Mouse (Mus musculus): ENCODE data around the gene Treml2.
A peak's percentile ranks its signal among the peaks of the same experiment; 100 is the strongest.

Treml2 gene

DNA sequence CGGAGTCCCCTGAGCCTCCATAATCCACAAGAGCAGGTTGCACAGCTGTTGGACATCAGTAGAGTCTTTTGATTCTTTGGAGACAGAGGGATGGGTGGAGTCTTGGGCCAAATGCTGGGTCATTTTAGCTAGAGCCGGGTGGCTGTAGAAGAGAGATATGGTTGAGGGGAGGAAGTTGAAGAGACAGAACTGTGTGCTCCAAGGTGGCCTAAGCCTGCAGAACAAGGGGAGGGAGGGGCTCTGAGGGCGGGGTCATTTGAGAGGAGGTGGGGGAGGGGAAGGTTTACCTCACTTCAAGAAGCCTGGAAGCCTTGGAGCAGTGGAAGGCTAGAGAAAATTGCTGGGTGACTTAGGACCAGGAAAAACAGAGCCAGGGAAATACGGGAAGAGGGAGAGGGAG lies at the start of gene Treml2:
Treml2 (plus strand) TSS at position 296 of the 400 bp plus-strand sequence.
- no peak for DNase-seq

DNA sequence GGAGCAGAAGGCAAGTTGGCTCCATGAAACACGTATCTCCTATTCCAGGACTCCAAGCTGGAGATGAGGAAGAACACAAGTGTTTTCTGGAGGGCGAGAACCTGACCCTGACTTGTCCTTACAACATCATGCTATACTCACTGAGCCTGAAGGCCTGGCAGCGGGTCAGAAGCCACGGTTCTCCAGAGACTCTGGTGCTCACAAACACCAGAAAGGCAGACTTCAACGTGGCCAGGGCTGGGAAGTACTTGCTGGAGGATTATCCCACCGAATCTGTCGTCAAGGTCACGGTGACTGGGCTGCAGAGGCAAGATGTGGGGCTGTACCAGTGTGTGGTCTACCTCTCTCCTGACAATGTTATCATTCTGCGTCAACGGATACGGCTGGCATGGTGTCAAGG lies 49.8 kb upstream of the Treml2 start:
- no peak for DNase-seq

GRCm38 (mm10) chr17:48250631-48251030 lies 48.7 kb upstream of the Treml2 start:
- no peak for DNase-seq

- DNase-seq = no peak
Measured at GRCm38 (mm10) chr17:48256575-48256974, 42.7 kb upstream of the Treml2 start.

- DNase-seq = no peak
Measured at GRCm38 (mm10) chr17:48261868-48262267, 37.4 kb upstream of the Treml2 start.

- DNase-seq = no peak
Measured at GRCm38 (mm10) chr17:48263741-48264362, 35.4 kb upstream of the Treml2 start, which contains the start of gene Treml4. Gene Treml4, plus strand, starts transcription at chr17:48264295.

DNA sequence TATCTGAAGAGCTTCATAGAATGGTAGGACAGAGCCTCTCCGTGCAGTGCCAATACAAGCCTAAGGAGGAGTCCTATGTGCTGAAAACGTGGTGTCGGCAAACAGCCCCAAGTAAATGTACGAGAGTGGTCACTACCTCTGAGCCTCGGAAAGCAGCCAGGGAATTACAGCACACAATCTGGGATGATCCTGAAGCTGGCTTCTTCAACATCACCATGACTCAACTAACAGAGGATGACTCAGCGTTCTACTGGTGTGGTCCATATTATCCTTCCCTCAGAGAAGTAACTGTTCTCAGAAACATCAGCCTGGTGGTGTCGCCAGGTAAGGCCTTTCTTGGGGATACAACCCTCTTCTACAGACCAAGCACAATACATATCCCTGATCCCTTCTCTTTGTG lies 34.6 kb upstream of the Treml2 start:
- no peak for DNase-seq

DNA sequence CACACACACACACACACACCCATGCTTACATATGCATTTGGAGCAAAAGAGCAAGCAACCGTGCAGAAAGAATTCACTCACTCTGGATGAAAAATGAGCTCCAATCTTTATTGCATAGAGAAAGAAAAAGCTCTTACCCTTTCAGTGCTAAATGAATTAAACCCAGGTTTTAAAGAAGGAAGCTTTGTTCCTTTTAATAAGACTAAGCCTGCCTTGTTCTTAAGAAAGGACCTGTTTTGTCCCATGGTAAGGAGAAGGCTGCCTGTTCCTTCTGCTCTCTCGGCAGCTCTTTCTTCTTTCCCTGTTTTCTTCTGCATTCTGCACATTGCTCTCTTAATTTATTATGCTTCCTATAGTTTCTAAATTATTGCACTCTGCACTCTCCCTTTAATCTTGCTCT lies 33.2 kb upstream of the Treml2 start:
- DNase-seq = no peak

DNA sequence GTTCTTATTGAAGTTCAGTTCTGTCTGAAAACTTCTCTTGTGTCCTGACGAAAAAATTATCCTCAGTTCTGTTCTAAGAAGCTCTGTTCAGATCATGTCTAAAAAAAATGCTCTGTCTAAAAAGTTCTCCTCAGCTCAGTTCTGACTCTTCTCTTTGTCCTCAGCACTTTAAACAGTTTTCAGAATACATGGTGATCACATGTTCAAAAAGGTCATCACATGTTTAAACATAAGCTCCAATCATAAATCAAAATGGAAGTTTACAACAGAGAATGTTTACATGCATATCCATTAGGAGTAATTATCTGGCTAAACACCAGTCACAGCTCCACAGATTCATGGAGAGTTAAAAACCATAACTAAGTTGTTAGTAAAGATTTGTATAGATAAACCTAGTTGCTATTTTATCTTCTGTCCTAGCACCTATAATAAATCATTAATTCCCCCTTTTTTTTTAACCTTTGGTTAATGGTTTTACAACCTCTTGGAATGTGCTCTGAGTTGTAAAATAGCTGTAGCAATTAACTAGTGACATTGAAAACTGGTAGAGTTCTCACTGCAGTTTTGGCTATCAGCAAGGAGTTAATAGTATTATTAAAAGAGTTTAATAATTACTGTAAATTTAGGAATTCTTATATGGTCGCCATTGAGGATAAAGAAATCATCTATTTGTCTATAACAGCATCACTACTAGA lies 32.5 kb upstream of the Treml2 start:
- DNase-seq = no peak

DNA sequence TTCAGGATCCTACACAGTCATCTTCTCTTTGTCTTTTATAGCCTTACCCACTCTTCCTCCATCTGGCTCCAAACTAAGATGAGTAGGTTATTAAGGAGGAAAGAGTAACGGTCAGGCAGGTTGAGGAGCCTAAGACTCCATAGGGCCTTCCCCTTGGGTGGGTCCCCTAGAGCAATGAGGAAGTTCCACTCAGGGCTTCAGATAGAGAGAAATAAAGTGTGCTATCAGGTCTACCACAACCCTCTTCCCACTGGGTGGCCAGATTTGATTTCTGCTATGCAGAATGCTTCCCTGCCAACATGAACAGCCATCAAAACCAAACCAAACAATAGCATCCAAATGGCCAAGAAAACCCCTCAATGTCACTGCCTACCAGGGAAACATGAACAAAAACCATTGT lies 31.7 kb upstream of the Treml2 start:
- DNase-seq = no peak

DNA sequence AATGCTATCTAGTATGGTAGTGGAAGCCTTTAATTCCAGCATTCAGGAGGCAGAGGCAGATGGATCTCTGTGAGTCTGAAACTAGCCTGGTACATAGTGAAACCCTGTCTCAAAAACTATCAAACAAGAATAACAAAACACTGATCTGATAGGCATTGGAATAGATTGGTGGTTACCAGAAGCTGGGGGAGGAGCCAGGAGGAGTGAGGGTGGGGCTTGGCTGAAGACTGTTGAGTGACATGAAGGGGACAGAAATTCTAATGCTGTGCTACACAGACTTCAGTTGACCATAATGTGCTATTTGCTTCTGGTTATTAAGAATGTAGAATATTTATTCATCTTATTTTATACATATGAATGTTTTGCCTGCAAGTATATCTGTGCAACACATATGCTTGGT lies 31.0 kb upstream of the Treml2 start:
- DNase-seq = no peak

DNA sequence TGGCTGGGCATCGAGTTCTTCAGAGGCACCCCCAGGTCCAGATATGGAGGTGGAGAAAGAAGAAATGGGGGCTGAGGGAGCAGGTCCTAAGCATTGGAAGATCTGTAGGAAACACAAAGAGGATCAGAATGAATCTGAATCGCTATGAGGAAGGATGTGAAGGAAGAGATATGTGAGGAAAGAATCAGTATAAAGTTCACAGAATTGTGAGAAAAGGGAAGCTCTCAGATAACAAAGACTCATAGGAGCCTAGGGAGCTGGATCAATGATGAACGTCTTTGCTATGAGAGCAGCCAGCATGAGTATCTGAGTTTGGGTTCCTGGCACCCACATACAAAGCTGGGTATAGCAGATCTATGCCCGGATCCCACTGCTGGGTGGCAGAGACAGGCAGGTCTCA lies 29.5 kb upstream of the Treml2 start:
- DNase-seq = no peak

DNA sequence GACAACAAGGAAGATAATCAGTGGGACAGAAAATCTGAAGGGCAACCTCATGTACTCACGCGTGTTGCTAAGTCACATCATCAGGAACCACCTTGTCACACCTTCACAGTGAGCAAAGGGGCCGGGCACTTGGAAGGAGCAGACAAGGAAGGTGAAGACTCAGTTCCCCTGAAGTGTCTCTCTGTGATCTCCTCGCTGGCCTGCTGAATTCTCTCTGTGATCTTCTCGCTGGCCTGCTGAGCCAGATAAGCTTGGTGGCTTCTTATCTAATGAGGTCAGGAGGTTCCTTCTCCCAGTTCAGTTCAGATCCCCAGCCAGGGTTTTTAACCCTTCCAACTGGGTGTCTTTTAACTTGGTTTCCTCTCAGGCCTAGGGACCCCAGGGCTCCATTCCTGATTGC lies 27.1 kb upstream of the Treml2 start:
- no peak for DNase-seq

DNA sequence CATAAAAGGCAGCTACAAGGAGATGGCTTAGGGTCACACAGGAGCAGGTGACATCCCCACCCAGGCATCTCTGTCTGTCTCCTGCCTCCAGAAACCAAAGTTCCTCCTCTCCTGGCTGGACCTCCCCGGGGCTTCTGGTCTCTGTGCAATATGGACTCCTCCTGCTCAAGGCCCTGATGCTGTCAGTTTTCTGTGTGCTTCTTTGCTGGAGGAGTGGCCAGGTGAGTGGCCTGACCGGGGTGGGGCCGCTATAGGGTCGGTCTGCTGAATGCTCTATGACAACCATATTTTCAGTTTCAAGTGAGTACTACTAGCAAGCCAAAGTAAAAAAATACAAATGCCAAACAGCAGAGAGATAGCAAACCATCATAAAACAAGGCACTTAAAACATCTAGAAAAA lies 26.7 kb upstream of the Treml2 start:
- DNase-seq = no peak

DNA sequence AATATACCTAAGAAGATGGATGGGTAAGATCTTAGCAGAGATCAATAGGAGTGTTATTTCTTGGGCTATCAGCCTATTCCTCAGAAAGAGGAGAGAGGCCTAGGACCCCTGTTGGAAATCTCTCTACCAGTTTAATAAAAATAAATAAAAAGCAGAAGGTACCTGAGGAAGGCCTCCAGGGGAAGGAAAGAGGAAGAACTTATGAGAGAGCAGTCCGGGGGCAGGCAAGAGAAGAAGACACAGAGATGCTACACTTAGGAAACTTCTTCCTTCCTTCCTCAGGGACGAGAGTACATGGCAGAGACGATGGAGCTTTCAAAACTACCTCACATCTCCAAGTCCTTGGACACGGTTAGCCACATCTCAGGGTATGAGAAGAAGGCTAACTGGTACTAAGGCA lies 25.2 kb upstream of the Treml2 start:
- no peak for DNase-seq

DNA sequence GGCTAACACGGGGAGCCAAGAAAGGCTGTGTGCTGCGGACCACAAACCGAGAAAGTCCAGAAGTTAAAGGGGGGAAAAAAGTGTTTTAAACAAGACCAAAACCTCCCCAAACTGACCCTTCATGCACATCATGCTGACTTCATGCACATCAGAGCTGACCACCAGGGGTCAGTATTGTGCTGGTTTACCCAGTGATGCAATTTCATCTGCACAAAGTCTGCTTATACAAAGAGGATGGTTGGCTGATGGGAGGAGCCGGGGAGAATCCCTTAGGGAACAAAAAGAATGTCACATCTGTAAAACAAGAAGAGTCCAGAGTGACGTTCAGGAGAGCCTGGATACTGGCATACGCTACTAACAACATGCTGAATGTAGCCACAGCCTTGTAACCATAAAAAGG lies 24.4 kb upstream of the Treml2 start:
- DNase-seq = peak; percentile 30

DNA sequence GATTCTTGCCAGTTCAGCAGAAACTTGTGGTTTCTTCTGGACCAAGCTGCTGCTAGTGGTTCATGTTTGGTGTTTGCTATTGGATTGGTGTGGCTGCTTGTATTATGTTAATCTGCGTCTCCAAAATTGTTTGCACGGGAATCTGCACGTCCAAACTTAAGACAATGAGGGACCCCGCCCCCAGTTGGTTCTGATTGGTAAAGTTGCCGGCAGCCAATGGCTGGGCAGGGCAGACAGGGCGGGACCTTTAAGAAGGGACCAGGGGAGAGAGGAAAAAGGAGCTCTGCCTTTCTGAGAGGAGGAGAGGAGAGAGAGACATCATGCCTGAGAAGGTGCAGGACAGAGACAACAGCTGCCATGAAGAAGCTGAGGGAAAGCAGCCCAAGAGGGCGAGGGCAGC lies 23.6 kb upstream of the Treml2 start:
- DNase-seq = no peak

DNA sequence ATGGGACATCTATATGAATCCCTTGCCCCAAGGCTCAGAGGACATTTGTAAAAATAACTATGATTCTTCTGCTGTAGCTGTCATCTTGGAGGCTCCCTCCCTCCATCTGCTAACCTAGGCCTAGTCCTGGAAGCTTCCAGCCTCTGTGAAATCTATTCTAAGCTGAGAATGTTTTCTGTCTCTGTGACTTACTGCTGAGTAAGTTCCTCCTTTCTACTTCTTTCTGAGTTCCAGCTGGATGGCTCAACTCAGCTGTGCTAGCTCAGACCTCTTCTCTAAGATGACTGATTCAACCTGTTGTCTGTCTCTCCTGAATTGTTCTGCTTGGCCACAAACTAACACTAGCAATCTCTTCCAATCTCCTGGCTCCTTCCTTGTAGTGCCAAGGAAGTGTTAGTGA lies 20.9 kb upstream of the Treml2 start:
- DNase-seq = no peak

DNA sequence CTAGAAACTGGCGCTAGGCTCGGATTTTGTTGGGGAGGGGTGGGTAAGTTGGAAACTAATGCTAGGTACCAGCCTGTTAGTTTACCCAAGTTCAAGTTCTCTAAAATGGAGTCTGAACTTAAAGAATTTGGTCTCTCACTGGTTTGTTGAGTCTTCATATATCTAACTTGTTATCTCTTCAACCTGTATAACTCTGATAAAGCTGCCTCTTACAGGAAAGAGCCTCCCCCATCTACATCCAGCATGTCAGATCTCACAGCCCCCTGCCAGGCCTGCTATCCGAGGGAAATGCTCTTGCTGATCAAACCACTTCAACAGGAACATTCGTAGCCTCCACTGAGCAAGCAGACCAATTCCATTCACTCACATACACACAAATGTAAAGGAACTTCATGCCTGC lies 20.3 kb upstream of the Treml2 start:
- DNase-seq = no peak

DNA sequence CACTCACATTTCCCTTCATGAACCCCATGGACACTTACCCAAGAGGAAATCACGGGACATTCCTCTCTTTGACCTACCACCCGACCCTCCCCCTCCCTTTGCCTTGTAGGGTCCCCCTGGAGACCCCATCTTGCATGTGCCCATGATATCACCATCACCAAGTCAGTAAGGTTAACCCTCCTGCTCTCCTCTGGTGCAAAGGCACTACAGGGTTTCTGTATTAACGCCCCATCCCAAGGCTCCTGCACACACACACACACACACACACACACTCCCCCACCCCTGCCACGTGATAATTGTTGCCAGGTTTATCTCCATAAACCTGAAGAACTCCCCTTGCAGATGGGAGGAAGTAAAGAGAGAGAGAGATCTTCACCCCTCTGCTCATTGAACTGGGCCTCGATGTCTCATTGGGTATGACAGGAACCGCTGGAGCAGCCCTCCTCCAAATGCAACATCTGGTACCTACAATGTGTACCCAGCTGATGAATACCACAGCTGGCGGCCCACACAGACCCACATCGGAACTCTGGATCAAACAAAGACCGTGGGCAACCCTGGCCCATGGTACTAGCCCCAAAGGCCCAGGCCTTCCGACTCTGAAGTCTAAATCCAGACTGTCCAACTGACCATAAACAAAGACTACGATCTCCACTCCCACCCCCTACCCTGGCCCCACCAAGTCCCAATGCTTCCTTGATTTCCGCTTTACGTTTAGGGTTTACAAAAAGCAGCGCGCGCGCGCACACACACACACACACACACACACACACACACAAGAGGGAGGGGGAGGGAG lies 18.2 kb upstream of the Treml2 start:
- no peak for DNase-seq

GRCm38 (mm10) chr17:48281739-48282085 lies 17.6 kb upstream of the Treml2 start:
- DNase-seq = no peak

GRCm38 (mm10) chr17:48286765-48287164 lies 12.5 kb upstream of the Treml2 start:
- DNase-seq = no peak

DNA sequence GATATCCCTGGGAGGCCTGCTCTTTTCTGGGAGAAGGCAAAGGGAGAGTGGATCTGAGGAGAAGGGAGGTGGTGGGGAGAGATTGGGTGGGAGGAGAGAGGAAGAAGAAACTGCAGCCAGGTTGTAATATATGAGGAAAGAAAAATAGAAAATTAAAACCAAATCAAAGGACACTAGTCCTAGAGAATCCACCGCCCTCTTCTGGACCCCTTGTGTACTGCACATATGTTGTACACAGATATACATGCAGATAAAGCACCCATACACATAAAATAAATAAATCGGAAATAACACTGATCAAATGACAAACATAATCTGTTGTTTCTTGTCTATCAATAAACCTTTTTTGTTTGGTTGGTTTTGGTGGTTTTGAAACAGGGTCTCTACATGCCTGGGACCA lies 12.0 kb upstream of the Treml2 start:
- no peak for DNase-seq

DNA sequence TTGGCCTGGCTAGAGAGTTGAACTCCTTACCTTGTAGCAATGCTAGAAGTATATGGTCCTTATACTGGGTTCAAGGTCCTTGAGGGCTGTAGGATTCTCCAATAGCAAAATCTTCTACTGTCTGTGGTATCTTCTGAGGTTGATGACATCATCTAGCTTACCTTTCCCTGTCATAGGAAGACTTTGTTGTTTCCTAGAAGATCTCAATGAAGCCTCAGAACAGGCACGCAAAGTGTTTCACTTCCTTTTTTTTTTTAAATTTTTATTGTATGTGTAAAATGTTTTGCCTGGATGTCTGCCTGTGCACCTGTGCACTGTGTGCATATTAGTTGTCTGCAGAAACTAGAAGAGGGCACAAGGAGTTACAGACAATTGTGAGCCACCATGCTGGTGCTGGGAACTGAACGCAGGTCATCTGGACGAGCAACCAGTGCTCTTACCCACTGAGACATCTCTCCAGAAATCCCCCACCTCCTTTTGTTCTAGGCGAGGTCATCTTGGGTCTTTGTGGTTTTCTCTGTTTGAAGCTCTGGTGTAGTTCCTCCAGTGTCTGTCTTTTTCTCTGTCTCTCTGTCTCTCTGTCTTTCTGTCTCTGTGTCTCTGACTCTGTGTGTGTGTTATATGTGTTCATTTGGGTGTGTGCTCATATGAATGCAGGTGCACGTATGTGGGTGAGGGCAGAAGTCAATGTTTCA lies 5.7 kb upstream of the Treml2 start:
- no peak for DNase-seq
